ENCODE assay signal across 21 mouse cellular contexts in the genomic region with DNA sequence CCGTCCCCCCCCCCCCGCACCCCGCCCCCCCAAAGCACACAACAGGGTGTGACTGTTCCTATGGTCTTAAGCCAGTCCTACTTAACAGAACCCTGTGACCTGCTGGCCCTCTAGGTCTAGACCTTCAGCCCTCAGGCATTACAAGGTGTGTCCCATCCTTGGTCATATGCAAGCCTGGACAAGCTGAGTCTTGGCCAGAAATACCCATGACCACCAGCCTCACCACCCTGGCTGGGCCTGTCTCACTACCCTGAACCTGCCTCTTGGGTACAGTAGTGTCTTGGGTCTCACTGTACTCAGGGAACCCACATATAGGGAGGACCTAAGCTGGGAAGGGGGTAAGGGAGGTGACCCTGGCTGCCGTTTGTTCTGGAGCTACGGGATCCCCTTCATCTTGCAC. TPM values are rescaled to one million over a fixed set of nuclear protein-coding genes. Genes with fewer than 3 reads are reported as not detected.
A peak's percentile ranks its signal among the peaks of the same experiment; 100 is the strongest.
DNase-seq lines count a peak whose midpoint lies in the region; ATAC-seq and TF ChIP-seq lines count a peak whose summit lies in the region.
"Had no signal": no experiment of that assay in that cellular context is flagged by ENCODE, and none has a peak within 500 bp of the region (broad histone marks: within the 10 kb centered on the region; RNA-seq: fewer than 3 reads in every experiment).

No protein-coding gene starts in this region.

- H3K27me3 ChIP-seq in heart, postnatal 0 days (ENCODE audit: control insufficient read depth, insufficient read depth, low read length) = no peaks in the 10 kb centered on the region
- no peaks in the 10 kb centered on the region for H3K27me3 ChIP-seq in lung, embryonic 16.5 days (ENCODE audit: control insufficient read depth, insufficient read depth, low read depth, low read length)
- H3K27me3 ChIP-seq in testis, adult 2 months (ENCODE audit: control insufficient read depth, insufficient read depth, low read length) = no peaks in the 10 kb centered on the region
- H3K27me3 ChIP-seq: embryonic facial prominence, embryonic 15.5 days; forebrain, embryonic 15.5 days; heart, embryonic 15.5 days had no signal

- 75% methylated on average over 5 of the region's 5 CpGs for WGBS in heart, postnatal 0 days
- WGBS in lung, embryonic 16.5 days = 71% methylated on average over 3 of the region's 5 CpGs

- TF ChIP-seq CTCF in heart, postnatal 0 days (IDR thresholded peaks at IDR 0.05; ENCODE audit: low read depth) = no peak
- no peak for TF ChIP-seq CTCF in testis, adult 2 months (IDR thresholded peaks at IDR 0.05; ENCODE audit: control insufficient read depth, insufficient read depth, insufficient replicate concordance, low read depth, low read length)

- TF ChIP-seq EP300 in heart, postnatal 0 days (IDR thresholded peaks at IDR 0.05; ENCODE audit: low read depth) = no peak

- DNase-seq in heart, postnatal 0 days (ENCODE audit: low spot score) = no peak
- DNase-seq in heart, postnatal 14 days = no peak
- DNase-seq in lung, postnatal 36 days = no peak
- DNase-seq in testis, postnatal 10 days (ENCODE audit: low spot score) = no peak
- no peak for DNase-seq in kidney, postnatal 25 days
- DNase-seq in left cerebral cortex, adult 18-20 months (ENCODE audit: low spot score in 2 of 2) = no peak
- DNase-seq: adrenal gland, adult 2 months; adrenal gland, postnatal 25 days; gastrocnemius, postnatal 14 days; heart, adult 2 months; heart, postnatal 36 days had no signal

- TF ChIP-seq POLR2A in testis, adult 2 months (IDR thresholded peaks at IDR 0.05; ENCODE audit: control insufficient read depth, low read depth, low read length) = no peak

- ATAC-seq in heart, postnatal 0 days (ENCODE audit: insufficient read depth, low read depth) = no peak
- 0 out of 2 replicates have a peak, but pooled peaks have one; percentile 13 for ATAC-seq in lung, embryonic 16.5 days (ENCODE audit: low read depth)
- ATAC-seq: forebrain, embryonic 15.5 days had no signal

- intact Hi-C loops in heart, postnatal 14 days (cut with DNase I) = no loop called here

- no peak overlapping the region for H3K9ac ChIP-seq in heart, postnatal 0 days (replicated peaks; ENCODE audit: low read depth, low read length)
- no peak overlapping the region for H3K9ac ChIP-seq in lung, embryonic 16.5 days (ENCODE audit: low read length)
- H3K9ac ChIP-seq: embryonic facial prominence, embryonic 15.5 days; forebrain, embryonic 15.5 days; heart, embryonic 15.5 days; hindbrain, embryonic 14.5 days had no signal

- H3K36me3 ChIP-seq in heart, postnatal 0 days (replicated peaks; ENCODE audit: control insufficient read depth, insufficient read depth, low read length) = no peaks in the 10 kb centered on the region
- no peaks in the 10 kb centered on the region for H3K36me3 ChIP-seq in lung, embryonic 16.5 days (ENCODE audit: control insufficient read depth, insufficient read depth, low read length)
- H3K36me3 ChIP-seq in testis, adult 2 months (ENCODE audit: control insufficient read depth, insufficient read depth, low read length) = no peaks in the 10 kb centered on the region
- H3K36me3 ChIP-seq: forebrain, embryonic 15.5 days; heart, embryonic 15.5 days had no signal

- no peak overlapping the region for H3K4me2 ChIP-seq in heart, postnatal 0 days (ENCODE audit: low read depth, low read length)
- no peak overlapping the region for H3K4me2 ChIP-seq in lung, embryonic 16.5 days (ENCODE audit: low read depth, low read length)
- H3K4me2 ChIP-seq: embryonic facial prominence, embryonic 15.5 days; forebrain, embryonic 15.5 days; heart, embryonic 11.5 days; heart, embryonic 15.5 days; hindbrain, embryonic 14.5 days had no signal

- 0 out of 2 replicates have a peak overlapping the region, but pooled peaks have one; percentile 16 for H3K27ac ChIP-seq in heart, postnatal 0 days (ENCODE audit: low read depth)
- H3K27ac ChIP-seq in lung, embryonic 16.5 days (ENCODE audit: low read length) = no peak overlapping the region
- peak overlapping the region; percentile 44; the same call in 1 of the 2 replicates for H3K27ac ChIP-seq in testis, adult 2 months (ENCODE audit: control insufficient read depth, insufficient read depth, low read depth, low read length)
- H3K27ac ChIP-seq: embryonic facial prominence, embryonic 15.5 days; forebrain, embryonic 15.5 days; hindbrain, embryonic 14.5 days had no signal

- H3K4me3 ChIP-seq in heart, postnatal 0 days (ENCODE audit: low read depth, low read length) = no peak overlapping the region
- no peak overlapping the region for H3K4me3 ChIP-seq in lung, embryonic 16.5 days (ENCODE audit: low read length)
- H3K4me3 ChIP-seq in testis, adult 2 months (ENCODE audit: control insufficient read depth, low read depth, low read length) = no peak overlapping the region
- H3K4me3 ChIP-seq: embryonic facial prominence, embryonic 15.5 days; erythroblast, embryonic 14.5 days; forebrain, embryonic 10.5 days; forebrain, embryonic 15.5 days; heart, adult 2 months; heart, embryonic 15.5 days had no signal

- peaks cover 57% of the 10 kb centered on the region for H3K4me1 ChIP-seq in heart, postnatal 0 days (ENCODE audit: control insufficient read depth, insufficient read depth)
- peaks cover 4% of the 10 kb centered on the region for H3K4me1 ChIP-seq in lung, embryonic 16.5 days (replicated peaks; ENCODE audit: control insufficient read depth, insufficient read depth, low read length)
- peaks cover 13% of the 10 kb centered on the region for H3K4me1 ChIP-seq in testis, adult 2 months (ENCODE audit: control insufficient read depth, insufficient read depth, low read length)

- no peaks in the 10 kb centered on the region for H3K9me3 ChIP-seq in heart, postnatal 0 days (replicated peaks; ENCODE audit: control insufficient read depth, low read length)
- H3K9me3 ChIP-seq in lung, embryonic 16.5 days (ENCODE audit: control insufficient read depth, low read length) = no peaks in the 10 kb centered on the region
- H3K9me3 ChIP-seq: embryonic facial prominence, embryonic 15.5 days; forebrain, embryonic 15.5 days; heart, embryonic 15.5 days had no signal

RNA-seq across cellular contexts. Expression of gene Catip, which starts 23.9 kb away (rescaled TPM):
- total RNA-seq in heart, postnatal 0 days (2014; rRNA removed; ENCODE audit: low replicate concordance) = 0.12 TPM in 1 of 2 replicates, not detected in the other
- polyA plus RNA-seq in heart, postnatal 0 days (2015; fragmentation: Nextera tagmentation; extraction: Ambion mirVana) = 0.51 and 0.61 TPM in 2 replicates
- total RNA-seq in heart, postnatal 14 days (2021) = under 1 TPM; 0.12 to 0.67 TPM
- polyA plus RNA-seq in lung, embryonic 16.5 days (2015; fragmentation: Nextera tagmentation; extraction: Ambion mirVana) = 1.9 and 3.0 TPM in 2 replicates
- 22.0 and 25.9 TPM in 2 replicates for polyA plus RNA-seq in testis, adult 2 months (2012; rRNA removed)
- total RNA-seq in left cerebral cortex, adult 18-20 months (2021) = 1 to 10 TPM in 1 of 2 experiments, under 1 TPM in 1; 0.82 to 1.5 TPM
- polyA plus RNA-seq: C2C12; erythroblast, embryonic 14.5 days had no signal

RNA-seq across cellular contexts. Expression of gene Tmbim1, which starts 32.6 kb away (rescaled TPM):
- 55.7 and 100 TPM in 2 replicates for total RNA-seq in heart, postnatal 0 days (2014; rRNA removed; ENCODE audit: low replicate concordance)
- 41.6 and 44.9 TPM in 2 replicates for polyA plus RNA-seq in heart, postnatal 0 days (2015; fragmentation: Nextera tagmentation; extraction: Ambion mirVana)
- 10 to 100 TPM; 34.6 to 39.4 TPM for total RNA-seq in heart, postnatal 14 days (2021)
- 57.9 and 63.0 TPM in 2 replicates for polyA plus RNA-seq in lung, embryonic 16.5 days (2015; fragmentation: Nextera tagmentation; extraction: Ambion mirVana)
- polyA plus RNA-seq in testis, adult 2 months (2012; rRNA removed) = 6.3 TPM in 2 replicates
- 10 to 100 TPM; 19.1 to 24.1 TPM for total RNA-seq in left cerebral cortex, adult 18-20 months (2021)

RNA-seq across cellular contexts. Expression of gene Slc11a1, which starts 37.0 kb away (rescaled TPM):
- 2.0 and 2.5 TPM in 2 replicates for total RNA-seq in heart, postnatal 0 days (2014; rRNA removed; ENCODE audit: low replicate concordance)
- 1.6 and 1.8 TPM in 2 replicates for polyA plus RNA-seq in heart, postnatal 0 days (2015; fragmentation: Nextera tagmentation; extraction: Ambion mirVana)
- 1 to 10 TPM; 2.7 to 4.1 TPM for total RNA-seq in heart, postnatal 14 days (2021)
- 3.5 and 5.8 TPM in 2 replicates for polyA plus RNA-seq in lung, embryonic 16.5 days (2015; fragmentation: Nextera tagmentation; extraction: Ambion mirVana)
- 3.0 and 3.1 TPM in 2 replicates for polyA plus RNA-seq in testis, adult 2 months (2012; rRNA removed)
- total RNA-seq in left cerebral cortex, adult 18-20 months (2021) = 1 to 10 TPM; 3.8 to 5.5 TPM

RNA-seq across cellular contexts. Expression of gene Pnkd, which starts 53.3 kb away (rescaled TPM):
- 221 and 310 TPM in 2 replicates for total RNA-seq in heart, postnatal 0 days (2014; rRNA removed; ENCODE audit: low replicate concordance)
- 345 and 362 TPM in 2 replicates for polyA plus RNA-seq in heart, postnatal 0 days (2015; fragmentation: Nextera tagmentation; extraction: Ambion mirVana)
- total RNA-seq in heart, postnatal 14 days (2021) = 100 to 1,000 TPM; 190 to 191 TPM
- polyA plus RNA-seq in lung, embryonic 16.5 days (2015; fragmentation: Nextera tagmentation; extraction: Ambion mirVana) = 123 and 126 TPM in 2 replicates
- 118 and 119 TPM in 2 replicates for polyA plus RNA-seq in testis, adult 2 months (2012; rRNA removed)
- 100 to 1,000 TPM; 179 TPM for total RNA-seq in left cerebral cortex, adult 18-20 months (2021)

RNA-seq across cellular contexts. Expression of gene Ctdsp1, which starts 53.3 kb away (rescaled TPM):
- total RNA-seq in heart, postnatal 0 days (2014; rRNA removed; ENCODE audit: low replicate concordance) = 82.6 and 106 TPM in 2 replicates
- polyA plus RNA-seq in heart, postnatal 0 days (2015; fragmentation: Nextera tagmentation; extraction: Ambion mirVana) = 38.0 and 38.4 TPM in 2 replicates
- total RNA-seq in heart, postnatal 14 days (2021) = 100 to 1,000 TPM; 106 to 118 TPM
- 90.8 and 93.9 TPM in 2 replicates for polyA plus RNA-seq in lung, embryonic 16.5 days (2015; fragmentation: Nextera tagmentation; extraction: Ambion mirVana)
- 12.1 and 13.6 TPM in 2 replicates for polyA plus RNA-seq in testis, adult 2 months (2012; rRNA removed)
- total RNA-seq in left cerebral cortex, adult 18-20 months (2021) = 10 to 100 TPM; 26.1 to 26.4 TPM
